Comparison of ENCODE assay signal across 23 mouse cellular contexts in genomic region chr3:105514215-105514614, GRCm38 (mm10).
"Had no signal": no experiment of that assay in that cellular context is flagged by ENCODE, and none has a peak within 500 bp of the region (broad histone marks: within the 10 kb centered on the region; RNA-seq: fewer than 3 reads in every experiment).

No protein-coding gene starts in this region.

- H3K36me3 ChIP-seq: heart, embryonic 10.5 days; hindbrain, embryonic 13.5 days; hindbrain, embryonic 15.5 days; kidney, embryonic 15.5 days; limb, embryonic 13.5 days; limb, embryonic 15.5 days; liver, embryonic 12.5 days had no signal

- H3K27me3 ChIP-seq: hindbrain, embryonic 13.5 days; hindbrain, embryonic 15.5 days; kidney, embryonic 15.5 days; limb, embryonic 13.5 days; limb, embryonic 15.5 days; liver, embryonic 12.5 days had no signal

- H3K27ac ChIP-seq: heart, embryonic 10.5 days; hindbrain, embryonic 13.5 days; hindbrain, embryonic 15.5 days; hindbrain, postnatal 0 days; kidney, embryonic 15.5 days; kidney, postnatal 0 days; limb, embryonic 13.5 days; limb, embryonic 15.5 days; liver, embryonic 12.5 days; liver, embryonic 14.5 days had no signal

- H3K4me1 ChIP-seq: limb, embryonic 13.5 days; limb, embryonic 15.5 days; liver, embryonic 12.5 days had no signal

- ATAC-seq: forebrain, postnatal 0 days; hindbrain, postnatal 0 days; intestine, embryonic 16.5 days; liver, embryonic 12.5 days had no signal

- H3K4me2 ChIP-seq: hindbrain, embryonic 13.5 days; hindbrain, embryonic 15.5 days; kidney, embryonic 15.5 days; limb, embryonic 13.5 days; limb, embryonic 15.5 days; liver, embryonic 12.5 days had no signal

- DNase-seq: forebrain, postnatal 0 days; gastrocnemius, postnatal 14 days; gastrocnemius, postnatal 36 days; heart, postnatal 14 days; kidney, adult 11 months; kidney, adult 2 months; kidney, adult 9 months; kidney, postnatal 14 days; kidney, postnatal 36 days; layer of hippocampus, adult 9-11 months; left cerebral cortex, postnatal 4 days; lung, adult 18-20 months had no signal

- H3K4me3 ChIP-seq: heart, embryonic 10.5 days; hindbrain, embryonic 13.5 days; hindbrain, embryonic 15.5 days; kidney, embryonic 15.5 days; limb, embryonic 13.5 days; limb, embryonic 15.5 days; liver, embryonic 12.5 days had no signal

- H3K9ac ChIP-seq: forebrain, postnatal 0 days; hindbrain, embryonic 13.5 days; hindbrain, embryonic 15.5 days; kidney, embryonic 15.5 days; limb, embryonic 13.5 days; limb, embryonic 15.5 days; liver, embryonic 12.5 days; liver, embryonic 14.5 days had no signal

- H3K9me3 ChIP-seq: heart, embryonic 10.5 days; hindbrain, embryonic 13.5 days; hindbrain, embryonic 15.5 days; kidney, embryonic 15.5 days; limb, embryonic 13.5 days; limb, embryonic 15.5 days; liver, embryonic 12.5 days had no signal
